Mouse (Mus musculus) erythroblast, adult 5-6 weeks (primary cell): ENCODE measurements around the gene Hes7. TPM values are rescaled to one million over a fixed set of nuclear protein-coding genes. Genes with fewer than 3 reads are reported as not detected.
A peak's percentile ranks its signal among the peaks of the same experiment; 100 is the strongest.

Experiments used
- ATAC-seq: replicated peaks from 2 replicates; pipeline ENCODE4 v1.8.0; 2016; ENCODE audit warnings: moderate number of reproducible peaks, mild to moderate bottlenecking, moderate TSS enrichment, inconsistent platforms; ENCODE audit not compliant: poor library complexity, low FRiP score, severe bottlenecking
- total RNA-seq, 2 experiments: library from RNA; stranded (forward) in 1 of 2; stranded (reverse) in 1 of 2; fragments of 150-400 nt in 1 of 2; fragments of 200-764, 138-1000 nt in 1 of 2; gene quantifications; 2 replicates each; pipeline versions ENCODE4 v1.2.3 to v1.2.4; 2015 to 2017; ENCODE audit warnings: low replicate concordance in 2 of 2

Gene Hes7
- total RNA-seq, 2 experiments from 2014 or later = not detected

GRCm38 (mm10) chr11:69114018-69114417 is 6.2 kb upstream of the Hes7 start:
- no peak for ATAC-seq

GRCm38 (mm10) chr11:69114621-69115020 is 5.6 kb upstream of the Hes7 start:
- no peak for ATAC-seq

- no peak for ATAC-seq
Measured at GRCm38 (mm10) chr11:69116843-69117242, 3.4 kb upstream of the Hes7 start.

GRCm38 (mm10) chr11:69117737-69118695 is 2.2 kb upstream of the Hes7 start:
- peak; percentile 41 for ATAC-seq

GRCm38 (mm10) chr11:69118765-69119164 is 1.4 kb upstream of the Hes7 start:
- ATAC-seq = peak; percentile 36

GRCm38 (mm10) chr11:69119446-69120155 is 603 bp upstream of the Hes7 start:
- ATAC-seq = no peak

- ATAC-seq = no peak
Measured at GRCm38 (mm10) chr11:69121001-69121740, 967 bp downstream of the Hes7 start.

- no peak for ATAC-seq
Measured at GRCm38 (mm10) chr11:69121741-69122335, 1.6 kb downstream of the Hes7 start.

- no peak for ATAC-seq
Measured at GRCm38 (mm10) chr11:69122336-69122951, 2.2 kb downstream of the Hes7 start, which contains the start of gene 9130213A22Rik. Gene 9130213A22Rik (minus strand): TSS chr11:69122589.

GRCm38 (mm10) chr11:69123056-69123692 is 3.0 kb downstream of the Hes7 start:
- peak; percentile 50; the same call in 1 of the 2 replicates for ATAC-seq

GRCm38 (mm10) chr11:69123693-69124497 is 3.7 kb downstream of the Hes7 start:
- peak; percentile 38 for ATAC-seq

GRCm38 (mm10) chr11:69124498-69124847 is 4.3 kb downstream of the Hes7 start:
- 0 out of 2 replicates have a peak, but pooled peaks have one; percentile 14 for ATAC-seq

- ATAC-seq = peak; percentile 58
Measured at GRCm38 (mm10) chr11:69125041-69125851, 5.0 kb downstream of the Hes7 start.

GRCm38 (mm10) chr11:69125852-69125918 is 5.5 kb downstream of the Hes7 start, which contains the start of gene Aloxe3:
Gene Aloxe3 (plus strand): TSS chr11:69125896.
- ATAC-seq = no peak

GRCm38 (mm10) chr11:69125919-69126705 is 5.9 kb downstream of the Hes7 start:
- no peak for ATAC-seq

GRCm38 (mm10) chr11:69126706-69127095 is 6.5 kb downstream of the Hes7 start:
- no peak for ATAC-seq
